Mouse (Mus musculus) MEL (cell line): ENCODE data around the gene Agpat4. TPM values are rescaled to one million over a fixed set of nuclear protein-coding genes. Genes with fewer than 3 reads are reported as not detected.

Source experiments
- DNase-seq: peaks from one replicate; pipeline ENCODE4 v3.0.0; 2011; ENCODE audit warnings: low read depth, low spot score
- H3K27ac ChIP-seq: 2 replicates; pipeline ENCODE4 v1.5.1; 2012; ENCODE audit warnings: low read depth, mild to moderate bottlenecking, control low read depth, low read length, moderate library complexity; ENCODE audit not compliant: control insufficient read depth
- H3K27me3 ChIP-seq, 2 experiments: fragments of 150-350 bp in 1 of 2; sonication (generic) in 1 of 2; 2 replicates each; pipeline ENCODE4 v1.6.1; 2012; ENCODE audit warnings: low read length in 2 of 2, mild to moderate bottlenecking in 2 of 2, improper control_type of control experiment in 1 of 2, moderate library complexity in 1 of 2; ENCODE audit not compliant: insufficient read depth in 2 of 2, control insufficient read depth in 1 of 2
- H3K36me3 ChIP-seq, 2 experiments: 2 replicates each; pipeline ENCODE4 v1.6.1; 2012 to 2014; ENCODE audit warnings: low read length in 2 of 2, improper control_type of control experiment in 1 of 2, inconsistent platforms in 1 of 2, mild to moderate bottlenecking in 1 of 2; ENCODE audit not compliant: insufficient read depth in 2 of 2, control insufficient read depth in 1 of 2
- H3K4me1 ChIP-seq, 2 experiments: fragments of 150-350 bp in 1 of 2; sonication (generic) in 1 of 2; 2 replicates each; pipeline ENCODE4 v1.6.1; 2012; ENCODE audit warnings: low read length in 2 of 2, improper control_type of control experiment in 1 of 2, mild to moderate bottlenecking in 1 of 2; ENCODE audit not compliant: insufficient read depth in 2 of 2, control insufficient read depth in 1 of 2
- H3K4me3 ChIP-seq, 2 experiments: fragments of 150-350 bp in 1 of 2; sonication (generic) in 1 of 2; 2 replicates each; pipeline ENCODE4 v1.5.1; 2012; ENCODE audit warnings: low read depth in 2 of 2, low read length in 2 of 2, mild to moderate bottlenecking in 2 of 2, moderate library complexity in 2 of 2, control low read depth in 1 of 2, improper control_type of control experiment in 1 of 2; ENCODE audit not compliant: control insufficient read depth in 1 of 2, insufficient read depth in 1 of 2
- H3K79me2 ChIP-seq: 2 replicates; pipeline ENCODE4 v1.6.1; 2012; ENCODE audit warnings: mild to moderate bottlenecking, low read length, moderate library complexity; ENCODE audit not compliant: control insufficient read depth, poor library complexity, insufficient read depth
- H3K9ac ChIP-seq: 2 replicates; pipeline ENCODE4 v1.6.1; 2012; ENCODE audit warnings: low read depth, mild to moderate bottlenecking, control low read depth, low read length, moderate library complexity; ENCODE audit not compliant: control insufficient read depth, poor library complexity, severe bottlenecking
- H3K9me3 ChIP-seq: fragments of 150-350 bp; sonication (generic); replicated peaks from 2 replicates; pipeline ENCODE4 v1.6.1; 2012; ENCODE audit warnings: mild to moderate bottlenecking, low read length, improper control_type of control experiment, moderate library complexity; ENCODE audit not compliant: insufficient read depth
- CTCF ChIP-seq, 3 experiments: IDR thresholded peaks in 2 of 3; conservative IDR thresholded peaks in 1 of 3; 2 replicates each; pipeline ENCODE4 v1.5.1; 2011 to 2012; ENCODE audit warnings: low read length in 3 of 3, low read depth in 2 of 3, mild to moderate bottlenecking in 2 of 3, improper control_type of control experiment in 1 of 3, inconsistent platforms in 1 of 3, mixed read lengths in 1 of 3, moderate library complexity in 1 of 3; ENCODE audit not compliant: control insufficient read depth in 1 of 3, insufficient read depth in 1 of 3, poor library complexity in 1 of 3, severe bottlenecking in 1 of 3
- ELF1 ChIP-seq: IDR thresholded peaks from 2 replicates; pipeline ENCODE4 v1.6.1; 2014; ENCODE audit warnings: low read depth, mild to moderate bottlenecking, inconsistent platforms, low read length, improper control_type of control experiment, moderate library complexity
- EP300 ChIP-seq, 2 experiments: IDR thresholded peaks; 2 replicates each; pipeline ENCODE4 v1.6.1; 2011; ENCODE audit warnings: improper control_type of control experiment in 2 of 2, low read length in 2 of 2, low read depth in 1 of 2, mild to moderate bottlenecking in 1 of 2
- ETS1 ChIP-seq: IDR thresholded peaks from 2 replicates; pipeline ENCODE4 v1.6.1; 2012; ENCODE audit warnings: low read depth, mild to moderate bottlenecking, inconsistent platforms, low read length, improper control_type of control experiment, moderate library complexity
- GABPA ChIP-seq: IDR thresholded peaks from 2 replicates; pipeline ENCODE4 v1.6.1; 2012; ENCODE audit warnings: low read depth, mild to moderate bottlenecking, inconsistent platforms, low read length, improper control_type of control experiment, moderate library complexity
- GATA1 ChIP-seq: IDR thresholded peaks from 2 replicates; pipeline ENCODE4 v1.6.1; 2011; ENCODE audit warnings: low read depth, low read length, improper control_type of control experiment
- HCFC1 ChIP-seq: IDR thresholded peaks from 2 replicates; pipeline ENCODE4 v1.6.1; 2012; ENCODE audit warnings: low read depth, mild to moderate bottlenecking, inconsistent platforms, low read length, improper control_type of control experiment, moderate library complexity
- JUND ChIP-seq: IDR thresholded peaks from 2 replicates; pipeline ENCODE4 v1.6.1; 2011; ENCODE audit warnings: low read depth, mild to moderate bottlenecking, improper control_type of control experiment, low read length
- KAT2A ChIP-seq: conservative IDR thresholded peaks from 2 replicates; pipeline ENCODE4 v1.6.1; 2012; ENCODE audit warnings: low read depth, low read length, improper control_type of control experiment, inconsistent platforms
- MAZ ChIP-seq: IDR thresholded peaks from 2 replicates; pipeline ENCODE4 v1.6.1; 2012; ENCODE audit warnings: low read depth, mild to moderate bottlenecking, inconsistent platforms, low read length, improper control_type of control experiment
- MXI1 ChIP-seq: IDR thresholded peaks from 2 replicates; pipeline ENCODE4 v1.6.1; 2011; ENCODE audit warnings: mild to moderate bottlenecking, low read depth, low read length, improper control_type of control experiment
- MYB ChIP-seq: IDR thresholded peaks from 2 replicates; pipeline ENCODE4 v1.6.1; 2011; ENCODE audit warnings: mild to moderate bottlenecking, low read depth, low read length, improper control_type of control experiment
- MYC ChIP-seq: IDR thresholded peaks from 2 replicates; pipeline ENCODE4 v1.6.1; 2011; ENCODE audit warnings: low read depth, mild to moderate bottlenecking, low read length, improper control_type of control experiment, moderate library complexity
- NELFE ChIP-seq: IDR thresholded peaks from 2 replicates; pipeline ENCODE4 v1.6.1; 2011; ENCODE audit warnings: low read depth, low read length, improper control_type of control experiment
- NRF1 ChIP-seq: IDR thresholded peaks from 2 replicates; pipeline ENCODE4 v1.6.1; 2014; ENCODE audit warnings: low read depth, mild to moderate bottlenecking, inconsistent platforms, low read length, improper control_type of control experiment, moderate library complexity; ENCODE audit not compliant: poor library complexity, insufficient read depth, severe bottlenecking
- POLR2A ChIP-seq, 2 experiments: IDR thresholded peaks; 2 replicates each; pipeline ENCODE4 v1.6.1; 2011 to 2012; ENCODE audit warnings: low read length in 2 of 2, mild to moderate bottlenecking in 2 of 2, control low read depth in 1 of 2, improper control_type of control experiment in 1 of 2, low read depth in 1 of 2, moderate library complexity in 1 of 2; ENCODE audit not compliant: control insufficient read depth in 1 of 2, insufficient read depth in 1 of 2, poor library complexity in 1 of 2
- POLR2AphosphoS2 ChIP-seq: IDR thresholded peaks from 2 replicates; pipeline ENCODE4 v1.6.1; 2011; ENCODE audit warnings: low read length, improper control_type of control experiment
- RAD21 ChIP-seq: IDR thresholded peaks from 2 replicates; pipeline ENCODE4 v1.6.1; 2011; ENCODE audit warnings: mild to moderate bottlenecking, low read depth, low read length, improper control_type of control experiment
- RCOR1 ChIP-seq: IDR thresholded peaks from 2 replicates; pipeline ENCODE4 v1.6.1; 2012; ENCODE audit warnings: low read depth, mild to moderate bottlenecking, inconsistent platforms, low read length, improper control_type of control experiment
- SIN3A ChIP-seq: IDR thresholded peaks from 2 replicates; pipeline ENCODE4 v1.6.1; 2012; ENCODE audit warnings: low read length, improper control_type of control experiment, inconsistent platforms
- SMC3 ChIP-seq: IDR thresholded peaks from 2 replicates; pipeline ENCODE4 v1.6.1; 2011; ENCODE audit warnings: low read depth, low read length, improper control_type of control experiment
- TAL1 ChIP-seq: IDR thresholded peaks from 2 replicates; pipeline ENCODE4 v1.6.1; 2012; ENCODE audit warnings: mild to moderate bottlenecking, inconsistent platforms, low read length, moderate library complexity, mixed read lengths
- TCF12 ChIP-seq: IDR thresholded peaks from 2 replicates; pipeline ENCODE4 v1.6.1; 2014; ENCODE audit warnings: low read depth, mild to moderate bottlenecking, inconsistent platforms, low read length, improper control_type of control experiment, moderate library complexity
- UBTF ChIP-seq: IDR thresholded peaks from 2 replicates; pipeline ENCODE4 v1.6.1; 2012; ENCODE audit warnings: low read depth, mild to moderate bottlenecking, inconsistent platforms, low read length, improper control_type of control experiment, moderate library complexity, borderline replicate concordance; ENCODE audit not compliant: insufficient read depth
- USF1 ChIP-seq: IDR thresholded peaks from 2 replicates; pipeline ENCODE4 v1.6.1; 2014; ENCODE audit warnings: low read depth, mild to moderate bottlenecking, inconsistent platforms, low read length, improper control_type of control experiment, moderate library complexity
- ZKSCAN1 ChIP-seq: IDR thresholded peaks from 2 replicates; pipeline ENCODE4 v1.6.1; 2012; ENCODE audit warnings: low read depth, mild to moderate bottlenecking, inconsistent platforms, low read length, improper control_type of control experiment, moderate library complexity
- ZNF384 ChIP-seq: IDR thresholded peaks from 2 replicates; pipeline ENCODE4 v1.6.1; 2012; ENCODE audit warnings: low read depth, mild to moderate bottlenecking, inconsistent platforms, low read length, improper control_type of control experiment
- polyA plus RNA-seq, 2 experiments: library from polyadenylated mRNA; stranded (reverse) in 1 of 2; unstranded in 1 of 2; fragments of >175 nt in 1 of 2; fragments of >200 nt in 1 of 2; gene quantifications; 2 replicates each; pipeline versions ENCODE4 v1.2.1 to v1.2.4; 2012; ENCODE audit warnings: low replicate concordance in 2 of 2, low read depth in 1 of 2; ENCODE audit not compliant: insufficient read length in 2 of 2, insufficient read depth in 1 of 2, missing spikeins in 1 of 2
- total RNA-seq: library from RNA; depleted of rRNA; stranded (reverse); fragments of 300-350 nt; gene quantifications from 2 replicates; pipeline ENCODE4 v1.2.3, GENCODE M21; 2012

Gene Agpat4
- total and polyA plus RNA-seq, 3 experiments = 3.3 to 9.3 TPM; not detected in 1

- TF ChIP-seq MYB = no peak
- TF ChIP-seq POLR2AphosphoS2 = no peak
- TF ChIP-seq NRF1 = no peak
- TF ChIP-seq RAD21 = peak; percentile 38
- TF ChIP-seq MAZ = no peak
- TF ChIP-seq ZNF384 = no peak
- no peak for TF ChIP-seq NELFE
- TF ChIP-seq GATA1 = no peak
- no peak for TF ChIP-seq ETS1
- 0 out of 2 replicates have a peak, but pooled peaks have one; percentile 46 for TF ChIP-seq MYC
- no peak for TF ChIP-seq TAL1
Measured at GRCm38 (mm10) chr17:12226551-12226950, 108.0 kb downstream of the Agpat4 start (continued).

- no peaks in the 10 kb centered on the region for H3K79me2 ChIP-seq
- no peaks in the 10 kb centered on the region for H3K4me1 ChIP-seq
- no peaks in the 10 kb centered on the region for H3K27me3 ChIP-seq
- no peak overlapping the region for H3K4me3 ChIP-seq
- H3K9me3 ChIP-seq = no peaks in the 10 kb centered on the region
- H3K36me3 ChIP-seq = no peaks in the 10 kb centered on the region; a peak in 1 of 4 replicates
- TF ChIP-seq CTCF (IDR thresholded peaks at IDR 0.05 in 2 of 3, conservative IDR thresholded peaks at IDR 0.05 in 1 of 3; ENCODE audit: control insufficient read depth in 1 of 3, insufficient read depth in 1 of 3, low read depth in 2 of 3, low read length in 3 of 3, poor library complexity in 1 of 3, severe bottlenecking in 1 of 3) = no peak
- no peak for TF ChIP-seq TAL1
- no peak for TF ChIP-seq POLR2A (IDR thresholded peaks at IDR 0.05; ENCODE audit: control insufficient read depth in 1 of 2, insufficient read depth in 1 of 2, low read depth in 1 of 2, low read length in 2 of 2, poor library complexity in 1 of 2)
- no peak for TF ChIP-seq SIN3A
- no peak for TF ChIP-seq ELF1
- TF ChIP-seq MAZ = no peak
- TF ChIP-seq GABPA = no peak
- no peak for TF ChIP-seq JUND
- TF ChIP-seq RCOR1 = no peak
- no peak for TF ChIP-seq SMC3
- no peak for TF ChIP-seq ZKSCAN1
- TF ChIP-seq NELFE = no peak
- TF ChIP-seq KAT2A = no peak
- no peak for TF ChIP-seq POLR2AphosphoS2
- no peak for TF ChIP-seq USF1
- TF ChIP-seq EP300 (IDR thresholded peaks at IDR 0.05; ENCODE audit: low read depth in 1 of 2, low read length in 2 of 2) = no peak
- TF ChIP-seq UBTF = no peak
- TF ChIP-seq TCF12 = no peak
- TF ChIP-seq HCFC1 = no peak
- no peak for TF ChIP-seq MXI1
- H3K27ac ChIP-seq = no peak overlapping the region
- no peak overlapping the region for H3K9ac ChIP-seq
- DNase-seq = no peak
Measured at GRCm38 (mm10) chr17:12228001-12228400, 109.5 kb downstream of the Agpat4 start.
